Mouse (Mus musculus) gastrocnemius, postnatal 25 days (tissue): Measurements from ENCODE around the gene Tas2r123. TPM values are rescaled to one million over a fixed set of nuclear protein-coding genes. Genes with fewer than 3 reads are reported as not detected.

Experiments used
- DNase-seq: peaks from one replicate; pipeline ENCODE4 v3.0.0; 2022
- long read RNA-seq, 2 experiments: library from polyadenylated mRNA; stranded (forward); transcript quantifications; one replicate each; pipeline ENCODE4 v2.0.0; 2021
- total RNA-seq, 2 experiments: library from RNA; stranded (reverse); gene quantifications; 1 replicate in 1 of 2; 2 replicates in 1 of 2; pipeline ENCODE4 v1.2.3; 2021

Gene Tas2r123
- total RNA-seq = not detected
- long read RNA-seq, experiment 1 = 0 reads
- long read RNA-seq, experiment 2 = 0 reads

DNA sequence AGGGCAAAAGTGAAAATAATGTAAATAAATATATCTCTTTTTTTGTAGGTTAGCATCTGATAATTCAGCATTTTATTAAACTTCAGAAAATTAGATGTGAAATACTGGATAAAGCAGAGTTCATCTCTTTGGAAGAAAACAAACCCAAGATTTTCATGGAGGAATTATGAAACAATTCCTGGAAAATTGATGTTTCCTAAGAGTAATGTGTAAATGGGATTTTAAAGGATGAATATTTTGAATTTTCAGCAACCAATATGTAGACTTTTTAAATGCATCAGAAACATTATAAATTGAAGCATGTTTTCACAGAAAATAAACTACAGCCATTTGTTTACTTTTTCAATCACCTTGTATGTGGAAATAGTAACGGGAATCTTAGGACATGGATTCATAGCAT, at the start of gene Tas2r123:
Tas2r123 (plus strand) TSS at position 301 of the 400 bp plus-strand sequence.
- DNase-seq = no peak

DNA sequence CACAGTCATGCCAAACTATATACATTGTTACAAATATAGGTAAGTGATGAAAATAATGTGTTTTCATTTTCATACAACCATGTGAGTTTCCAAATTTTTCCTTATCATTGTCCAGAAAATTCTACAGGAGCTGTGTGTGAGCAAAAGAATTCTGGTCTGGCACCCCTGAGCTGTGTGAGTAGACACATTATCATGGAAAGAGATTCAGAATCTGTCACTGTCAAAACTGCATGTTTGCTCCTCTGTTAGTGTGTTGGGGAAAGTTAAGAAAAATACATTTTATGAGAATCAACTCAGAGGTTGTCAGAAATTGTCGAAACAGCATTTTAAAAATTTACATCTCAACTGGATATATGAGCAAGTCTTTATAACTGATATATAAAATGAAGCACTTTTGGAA, 44.4 kb upstream of the Tas2r123 start, which contains the start of gene Tas2r117:
Tas2r117 (plus strand) TSS at position 301 of the 400 bp plus-strand sequence.
- DNase-seq = no peak

DNA sequence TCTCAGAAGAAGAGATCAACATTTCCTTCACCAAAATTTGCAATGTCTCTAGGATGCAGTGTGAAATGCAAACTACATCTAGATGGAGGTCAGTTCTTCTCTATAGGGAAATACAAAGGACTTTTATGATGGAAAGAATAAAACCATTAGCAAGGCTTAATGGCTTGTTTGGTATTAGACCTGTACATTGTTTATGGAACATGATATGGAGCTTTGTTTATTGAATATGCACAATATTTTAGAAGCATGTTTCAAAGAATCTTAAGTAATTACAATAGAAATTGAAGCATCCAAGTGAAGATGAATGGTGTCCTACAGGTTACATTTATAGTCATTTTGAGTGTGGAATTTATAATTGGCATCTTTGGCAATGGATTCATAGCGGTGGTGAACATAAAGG, 8.2 kb downstream of the Tas2r123 start, which contains the start of gene Tas2r116:
Tas2r116 (plus strand) TSS at position 301 of the 400 bp plus-strand sequence.
- no peak for DNase-seq

DNA sequence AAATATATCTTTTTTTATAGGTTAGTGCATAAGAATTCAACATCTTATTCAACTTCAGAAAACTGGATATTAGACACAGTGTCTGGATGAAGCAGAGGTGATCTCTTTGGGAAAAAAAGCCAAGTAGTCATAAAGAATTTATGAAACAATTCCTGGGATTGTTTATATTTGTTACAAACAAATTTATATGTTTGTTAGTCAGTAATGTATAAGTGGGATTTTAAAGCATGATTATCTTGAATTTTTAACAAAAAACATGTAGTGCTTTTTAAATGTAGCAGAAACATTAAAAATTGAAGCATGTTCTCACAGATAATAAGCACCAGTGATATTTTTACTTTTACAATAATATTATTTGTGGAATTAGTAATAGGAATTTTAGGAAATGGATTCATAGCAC, 20.8 kb downstream of the Tas2r123 start, which contains the start of gene Tas2r110:
Tas2r110 (plus strand) TSS at position 301 of the 400 bp plus-strand sequence.
- no peak for DNase-seq

DNA sequence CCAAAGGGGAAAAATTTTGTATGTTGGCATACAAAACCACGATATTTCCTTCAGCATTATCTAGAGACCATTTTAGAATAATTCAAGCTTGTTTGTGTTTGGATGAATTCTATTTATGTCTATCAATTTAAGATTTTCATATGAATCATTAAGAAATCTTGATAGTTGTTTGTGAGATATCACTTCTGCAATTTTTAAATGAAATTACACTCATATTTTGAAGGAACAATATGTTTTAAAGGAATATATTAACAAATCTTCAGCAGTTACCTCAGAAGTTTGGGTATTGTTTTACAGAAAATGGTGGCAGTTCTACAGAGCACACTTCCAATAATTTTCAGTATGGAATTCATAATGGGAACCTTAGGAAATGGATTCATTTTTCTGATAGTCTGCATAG, 45.8 kb downstream of the Tas2r123 start, which contains the start of gene Tas2r113:
Tas2r113 (plus strand) TSS at position 301 of the 400 bp plus-strand sequence.
- no peak for DNase-seq

Other genes starting within 250 kb of the Tas2r123 start
- not detected for gene A630073D07Rik, start 195.6 kb upstream of the Tas2r123 start, total RNA-seq
- gene Tas2r120, start 190.2 kb upstream of the Tas2r123 start, total RNA-seq = not detected
- not detected for gene Tas2r121, start 146.1 kb upstream of the Tas2r123 start, total RNA-seq
- gene Tas2r122, start 135.2 kb upstream of the Tas2r123 start, total RNA-seq = not detected
- not detected for gene Tas2r115, start 109.1 kb upstream of the Tas2r123 start, total RNA-seq
- gene Tas2r124, start 92.4 kb upstream of the Tas2r123 start, total RNA-seq = not detected
- gene Tas2r102, start 85.0 kb upstream of the Tas2r123 start, total RNA-seq = not detected
- not detected for gene Tas2r136, start 69.0 kb upstream of the Tas2r123 start, total RNA-seq
- not detected for gene Tas2r117, start 44.3 kb upstream of the Tas2r123 start, total RNA-seq
- not detected for gene Tas2r116, start 8.3 kb downstream of the Tas2r123 start, total RNA-seq
- gene Tas2r110, start 20.9 kb downstream of the Tas2r123 start, total RNA-seq = not detected
- not detected for gene Tas2r113, start 45.9 kb downstream of the Tas2r123 start, total RNA-seq
- not detected for gene Tas2r125, start 62.5 kb downstream of the Tas2r123 start, total RNA-seq
- gene Tas2r129, start 104.0 kb downstream of the Tas2r123 start, total RNA-seq = not detected
- gene Tas2r131, start 110.8 kb downstream of the Tas2r123 start, total RNA-seq = not detected
- gene Tas2r109, start 133.8 kb downstream of the Tas2r123 start, total RNA-seq = not detected
- not detected for gene Tas2r103, start 190.0 kb downstream of the Tas2r123 start, total RNA-seq
- not detected for gene Tas2r140, start 208.7 kb downstream of the Tas2r123 start, total RNA-seq